Mouse (Mus musculus) cortical plate, adult 2 months (tissue): ENCODE results near the gene Ebp. TPM values are rescaled to one million over a fixed set of nuclear protein-coding genes. Genes with fewer than 3 reads are reported as not detected.

Source experiments
- H3K27ac ChIP-seq: fragments of 200-500 bp; 2 replicates; pipeline ENCODE4 v1.5.1; 2012; ENCODE audit warnings: low read length, control low read depth, inconsistent platforms; ENCODE audit not compliant: insufficient read depth
- H3K4me1 ChIP-seq: fragments of 200-500 bp; 2 replicates; pipeline ENCODE4 v1.6.1; 2011; ENCODE audit warnings: low read length; ENCODE audit not compliant: control insufficient read depth, insufficient read depth
- H3K4me3 ChIP-seq: fragments of 200-500 bp; 2 replicates; pipeline ENCODE4 v1.5.1; 2011; ENCODE audit warnings: mild to moderate bottlenecking, low read length, control low read depth; ENCODE audit not compliant: insufficient read depth
- CTCF ChIP-seq: fragments of 200-500 bp; IDR thresholded peaks from 2 replicates; pipeline ENCODE4 v1.5.1; 2011; ENCODE audit warnings: mild to moderate bottlenecking, control low read depth, low read length; ENCODE audit not compliant: insufficient read depth; ENCODE audit errors: extremely low read depth
- POLR2A ChIP-seq: fragments of 200-500 bp; IDR thresholded peaks from 2 replicates; pipeline ENCODE4 v1.6.1; 2011; ENCODE audit warnings: mild to moderate bottlenecking, low read length, control low read depth; ENCODE audit not compliant: insufficient read depth; ENCODE audit errors: extremely low read depth
- polyA plus RNA-seq: library from polyadenylated mRNA; depleted of rRNA; stranded (reverse); fragments of >200 nt; gene quantifications from 2 replicates; pipeline ENCODE4 v1.2.3, GENCODE M21; 2012

The Ebp gene
- polyA plus RNA-seq, 1 experiment, result 30.8 TPM

DNA sequence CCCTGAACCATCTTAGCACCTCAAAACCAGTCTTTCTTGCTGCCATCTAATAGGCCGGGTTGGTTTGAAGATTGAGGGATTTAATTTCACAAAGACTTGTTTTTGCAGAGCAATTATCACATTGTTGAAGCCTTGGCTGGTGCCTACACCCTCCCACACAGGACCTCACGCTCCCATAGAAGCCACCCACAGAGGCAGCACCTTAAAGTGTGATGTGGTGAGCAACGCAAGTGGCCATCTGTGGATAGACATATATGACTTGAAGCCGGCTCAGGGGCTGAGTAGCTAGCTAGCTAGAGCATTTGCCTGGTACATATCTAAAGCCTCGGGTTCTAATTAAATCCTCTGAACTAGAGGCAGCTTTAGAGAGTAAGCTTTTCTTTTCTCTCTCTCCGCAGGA lies 24.1 kb upstream of the Ebp start:
- no peak overlapping the region for H3K4me3 ChIP-seq
- peaks cover 1% of the 10 kb centered on the region; the same call in 1 of the 2 replicates for H3K4me1 ChIP-seq
- TF ChIP-seq CTCF (no peak), POLR2A (no peak)
- no peak overlapping the region for H3K27ac ChIP-seq

DNA sequence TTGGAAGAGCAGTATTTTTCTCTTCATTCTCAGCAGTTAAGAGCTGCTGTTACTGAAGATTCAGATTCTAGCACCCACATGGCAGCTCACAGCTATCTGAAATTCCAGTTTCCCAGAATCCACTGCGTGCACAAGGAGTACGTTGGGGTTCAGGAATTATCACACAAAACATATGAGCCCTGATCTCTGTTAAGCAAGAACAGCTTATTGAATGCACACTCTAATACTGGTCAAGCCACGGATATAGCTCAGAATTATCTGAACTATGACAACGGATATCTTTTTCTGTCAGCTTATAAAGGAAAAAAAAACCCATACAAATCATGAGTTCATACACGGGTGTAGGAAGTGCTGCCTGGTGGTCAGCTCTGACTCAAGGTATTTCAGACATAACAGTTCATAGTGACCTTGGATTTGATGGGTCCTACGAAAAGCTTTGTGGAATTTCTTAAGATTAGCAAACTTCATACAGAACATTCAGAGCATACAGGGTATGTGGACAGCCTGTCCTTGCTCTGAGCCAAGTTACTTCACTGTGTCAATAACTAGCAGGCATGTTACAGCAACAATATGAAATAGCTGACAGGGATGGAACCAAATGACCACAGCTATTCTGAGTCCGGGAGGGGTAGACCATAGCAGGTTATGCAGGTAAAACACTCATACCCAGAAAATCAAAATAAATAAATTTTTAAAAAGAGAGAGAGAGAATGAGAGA lies 18.3 kb upstream of the Ebp start:
- H3K4me1 ChIP-seq, result no peaks in the 10 kb centered on the region
- no peak overlapping the region for H3K27ac ChIP-seq
- TF ChIP-seq POLR2A, result no peak
- no peak for TF ChIP-seq CTCF
- no peak overlapping the region for H3K4me3 ChIP-seq

DNA sequence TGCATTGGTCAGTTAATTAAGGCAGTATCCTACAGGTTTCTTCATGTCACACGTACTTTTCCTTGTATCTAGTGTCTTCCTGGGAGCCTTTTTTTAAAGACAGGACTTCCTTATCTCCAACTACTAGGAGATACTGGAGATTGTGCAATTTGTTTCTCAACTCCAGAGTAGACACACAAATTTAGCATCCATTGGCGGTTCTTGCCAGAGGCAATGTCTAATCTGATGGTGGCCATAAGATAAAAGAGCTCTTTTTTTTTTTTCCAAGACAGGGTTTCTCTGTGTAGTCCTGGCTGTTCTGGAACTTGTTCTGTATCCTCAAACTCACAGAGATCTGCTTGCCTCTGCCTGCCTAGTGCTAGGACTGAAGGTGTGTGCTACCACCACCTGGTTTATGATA lies 16.4 kb upstream of the Ebp start:
- no peak for TF ChIP-seq POLR2A
- no peak for TF ChIP-seq CTCF
- no peaks in the 10 kb centered on the region; the same call in 1 of the 2 replicates for H3K4me1 ChIP-seq

DNA sequence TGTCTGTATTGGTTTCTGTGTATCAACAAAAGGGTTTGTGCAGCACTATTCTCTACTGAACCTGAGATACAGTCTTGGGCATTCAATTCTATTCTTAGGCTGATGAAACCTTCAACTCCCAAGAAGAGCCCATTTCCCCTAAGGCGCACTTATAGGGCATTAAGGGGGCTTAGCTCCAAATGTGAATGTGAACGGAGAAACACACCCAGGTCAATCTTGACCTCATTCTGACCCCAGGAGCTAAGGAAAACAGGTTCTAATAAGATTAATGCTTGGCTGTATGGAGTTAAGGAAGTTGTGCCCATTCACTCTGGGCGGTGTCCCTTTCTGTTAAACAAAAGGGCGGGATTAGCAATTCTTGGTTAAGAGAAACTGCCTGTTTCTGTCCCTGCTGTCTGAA lies 13.9 kb upstream of the Ebp start:
- no peak overlapping the region; the same call in 1 of the 2 replicates for H3K4me3 ChIP-seq
- no peak overlapping the region for H3K27ac ChIP-seq
- TF ChIP-seq POLR2A (no peak), CTCF (no peak)
- H3K4me1 ChIP-seq, result no peaks in the 10 kb centered on the region; the same call in none of the 2 replicates

More for the DNA sequence above, 16.4 kb upstream of the Ebp start:
- no peak overlapping the region for H3K27ac ChIP-seq
- H3K4me3 ChIP-seq, result no peak overlapping the region

DNA sequence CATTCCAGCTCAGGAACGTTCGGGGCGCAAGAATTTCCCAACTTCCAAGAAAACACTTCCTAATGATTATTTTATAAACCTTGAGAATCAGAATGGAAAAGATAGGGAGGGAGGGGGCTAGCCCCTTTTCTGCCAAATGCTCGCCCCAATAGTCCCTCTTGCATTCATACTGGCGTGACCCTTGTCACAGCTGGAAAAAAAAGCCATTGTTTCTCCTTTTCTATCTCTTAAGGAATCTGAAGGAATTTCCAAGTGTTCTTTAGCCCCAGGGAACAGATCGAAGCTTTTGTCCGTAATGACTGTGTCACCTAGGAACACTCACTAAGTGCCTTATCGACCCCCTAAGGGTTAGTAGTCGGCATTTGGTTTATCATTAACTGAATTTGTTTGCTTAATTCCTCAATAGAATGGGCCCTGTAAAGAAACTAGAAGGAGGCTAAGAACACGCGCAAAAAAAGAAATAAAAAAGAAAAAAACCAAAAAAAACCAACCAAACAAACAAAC lies 13.4 kb upstream of the Ebp start:
- TF ChIP-seq CTCF (no peak), POLR2A (no peak)
- Histone ChIP-seq H3K27ac (no peak overlapping the region), H3K4me1 (no peaks in the 10 kb centered on the region; the same call in none of the 2 replicates), H3K4me3 (peak overlapping the region; percentile 75)

DNA sequence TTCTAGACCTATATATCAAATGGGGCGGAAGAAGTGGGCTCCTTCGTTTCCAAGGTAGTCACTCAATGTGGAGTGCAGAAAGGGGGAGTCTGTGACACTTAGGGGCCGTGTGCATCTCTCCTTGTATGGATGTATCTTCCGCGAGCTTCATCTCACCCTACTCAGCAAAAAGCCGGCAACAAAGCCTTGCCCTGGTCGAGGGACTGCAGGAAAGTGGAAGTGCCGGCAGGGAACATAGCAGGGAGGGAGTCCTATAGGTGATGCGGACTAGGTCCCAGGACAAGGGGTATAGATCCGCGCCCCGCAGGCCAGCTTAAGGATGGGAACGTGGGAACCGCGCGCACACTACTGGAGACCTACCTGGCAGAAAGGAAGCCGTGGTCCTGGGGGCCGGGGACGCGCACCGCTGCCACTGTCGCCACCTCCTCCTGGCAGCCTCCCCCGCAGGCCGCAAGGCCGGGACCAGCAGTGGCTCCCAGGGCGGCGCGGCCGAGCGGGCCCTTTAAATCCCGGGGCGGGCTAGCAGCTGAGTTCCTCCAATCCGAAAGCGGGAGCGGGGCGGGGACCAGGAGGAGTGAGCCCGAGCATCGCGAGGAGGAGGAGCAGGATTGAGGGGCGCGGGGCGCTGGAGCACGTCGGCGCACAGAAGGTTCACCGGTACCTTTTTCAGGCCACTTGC lies 12.8 kb upstream of the Ebp start, which contains the start of gene Porcn:
Gene Porcn, minus strand, starts transcription at position 511 of the 679 bp plus-strand sequence.
- TF ChIP-seq CTCF, result no peak
- peak; percentile 46; the same call in 1 of the 2 replicates for TF ChIP-seq POLR2A
- Histone ChIP-seq H3K27ac (peak within 1 kb of the TSS; percentile 91), H3K4me1 (no peaks in the 10 kb centered on the region; the same call in none of the 2 replicates), H3K4me3 (peak within 1 kb of the TSS; percentile 75)

DNA sequence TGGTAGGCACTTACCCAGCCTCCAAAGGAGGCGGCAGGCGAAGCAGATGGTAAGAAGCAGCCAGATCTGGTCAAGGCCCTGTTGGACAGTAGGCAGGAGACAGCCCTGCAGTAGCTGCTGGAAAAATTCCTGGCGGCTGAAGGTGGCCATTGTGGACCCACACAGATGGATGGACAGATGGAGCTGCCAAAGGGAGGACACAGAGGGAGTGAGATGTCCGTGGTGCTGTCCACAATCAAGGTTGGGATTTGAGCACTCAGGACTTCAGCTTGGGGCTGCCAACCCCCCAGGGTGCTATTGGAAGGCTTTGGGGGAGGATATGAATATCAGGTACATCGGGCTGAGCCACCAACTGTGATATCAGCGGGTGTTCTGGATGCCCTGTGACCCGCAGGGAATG lies 12.2 kb upstream of the Ebp start:
- H3K4me3 ChIP-seq, result peak overlapping the region; percentile 75
- H3K27ac ChIP-seq, result peak overlapping the region; percentile 39; the same call in 1 of the 2 replicates
- TF ChIP-seq POLR2A (no peak), CTCF (no peak)
- no peaks in the 10 kb centered on the region; the same call in none of the 2 replicates for H3K4me1 ChIP-seq

DNA sequence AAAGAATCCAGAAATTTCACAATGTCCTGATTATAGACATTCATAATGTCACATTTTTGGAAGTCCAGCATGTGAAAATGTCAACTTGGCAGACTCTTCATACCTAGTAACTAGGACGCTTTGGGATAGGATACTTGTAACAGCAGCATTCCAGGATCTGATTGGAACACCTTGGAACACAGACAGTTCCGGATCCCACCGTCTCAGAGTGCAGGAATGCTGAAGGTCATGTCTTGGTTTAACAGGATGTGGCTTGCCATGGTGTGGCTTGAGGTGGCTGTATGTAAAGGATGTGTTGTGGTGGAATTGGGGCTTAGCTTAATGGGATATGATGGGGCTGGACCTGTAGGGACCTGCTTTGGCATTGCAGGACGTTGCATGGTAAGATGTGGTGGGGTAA lies 11.8 kb upstream of the Ebp start:
- TF ChIP-seq CTCF (no peak), POLR2A (no peak)
- H3K4me3 ChIP-seq, result peak overlapping the region; percentile 75
- H3K27ac ChIP-seq, result no peak overlapping the region
- no peaks in the 10 kb centered on the region; the same call in none of the 2 replicates for H3K4me1 ChIP-seq

DNA sequence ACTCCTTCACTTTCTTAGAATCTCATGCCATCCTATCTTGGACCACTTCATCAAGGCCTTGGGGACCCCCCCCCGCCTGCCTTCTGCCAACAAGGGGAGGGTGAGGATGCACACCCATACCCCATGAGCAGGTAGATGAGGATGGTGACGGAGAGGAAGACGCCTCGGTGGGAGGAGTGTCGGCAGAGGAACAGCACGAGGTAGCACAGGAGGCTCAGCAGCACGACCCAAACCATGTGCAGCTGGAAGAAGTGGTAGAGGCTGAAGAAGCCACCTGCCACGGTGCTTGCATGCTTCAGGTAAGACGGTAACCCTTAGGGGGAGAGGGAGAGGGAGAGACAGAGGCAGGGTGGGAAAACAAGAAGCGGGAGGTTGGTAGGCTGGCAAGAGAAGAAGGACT lies 10.8 kb upstream of the Ebp start:
- no peak for TF ChIP-seq POLR2A
- TF ChIP-seq CTCF, result no peak
- Histone ChIP-seq H3K4me3 (no peak overlapping the region), H3K4me1 (no peaks in the 10 kb centered on the region; the same call in none of the 2 replicates), H3K27ac (no peak overlapping the region)

DNA sequence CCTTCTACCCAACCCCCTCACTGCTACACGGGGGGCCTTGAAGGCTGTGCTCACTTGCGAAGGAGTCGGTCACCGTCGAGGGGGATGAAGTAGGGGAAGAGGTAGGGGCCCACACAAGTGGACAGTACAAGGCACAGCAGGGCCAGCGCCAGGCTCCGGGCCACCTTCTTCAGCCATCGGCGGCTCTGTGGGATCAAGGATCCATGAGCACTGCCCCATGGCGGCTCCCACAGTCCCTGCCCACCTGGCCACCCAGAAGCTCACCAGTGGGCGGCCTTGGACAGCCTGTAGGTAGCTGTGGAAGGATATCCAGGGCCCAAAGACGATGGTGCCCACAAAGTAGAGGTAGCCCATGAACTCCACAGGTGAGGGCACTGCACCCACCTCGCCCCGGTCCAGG lies 9.8 kb upstream of the Ebp start:
- Histone ChIP-seq H3K4me3 (no peak overlapping the region), H3K27ac (no peak overlapping the region), H3K4me1 (no peaks in the 10 kb centered on the region; the same call in none of the 2 replicates)
- TF ChIP-seq CTCF, result no peak
- no peak for TF ChIP-seq POLR2A
